Mouse (Mus musculus) stomach, embryonic 16.5 days (tissue): ENCODE measurements around the gene Kif28. TPM values are rescaled to one million over a fixed set of nuclear protein-coding genes. Genes with fewer than 3 reads are reported as not detected.
"Not testable (repeated sequence)": the region's sequence is repeated elsewhere in the genome, so short reads cannot be mapped to it uniquely, and the experiment has no call there.

Experiments
- ATAC-seq: fragments of 200-750 bp; cut with Nextera tagmentation; 2 replicates; pipeline ENCODE4 v1.8.0; 2017; ENCODE audit warnings: moderate number of reproducible peaks, moderate TSS enrichment; ENCODE audit not compliant: insufficient read depth, low FRiP score
- H3K27ac ChIP-seq: fragments of 300-500 bp; sonication (generic); 2 replicates; pipeline ENCODE4 v1.5.1; 2014; ENCODE audit warnings: low read length
- H3K27me3 ChIP-seq: fragments of 300-500 bp; sonication (generic); 2 replicates; pipeline ENCODE4 v1.6.1; 2014; ENCODE audit warnings: low read length, control low read depth, mixed read lengths; ENCODE audit not compliant: control insufficient read depth, insufficient read depth
- H3K36me3 ChIP-seq: fragments of 300-500 bp; sonication (generic); 2 replicates; pipeline ENCODE4 v1.6.1; 2014; ENCODE audit warnings: low read length; ENCODE audit not compliant: control insufficient read depth, insufficient read depth
- H3K4me1 ChIP-seq: fragments of 300-500 bp; sonication (generic); 2 replicates; pipeline ENCODE4 v1.6.1; 2014; ENCODE audit warnings: low read length, control low read depth, mixed read lengths; ENCODE audit not compliant: control insufficient read depth, insufficient read depth
- H3K4me2 ChIP-seq: fragments of 300-500 bp; sonication (generic); 2 replicates; pipeline ENCODE4 v1.6.1; 2014; ENCODE audit warnings: low read depth, low read length, mixed read lengths
- H3K4me3 ChIP-seq: fragments of 300-500 bp; sonication (generic); replicated peaks from 2 replicates; pipeline ENCODE4 v1.5.1; 2014; ENCODE audit warnings: mild to moderate bottlenecking, low read length
- H3K9ac ChIP-seq: fragments of 300-500 bp; sonication (generic); 2 replicates; pipeline ENCODE4 v1.6.1; 2014; ENCODE audit warnings: low read length
- H3K9me3 ChIP-seq: fragments of 300-500 bp; sonication (generic); replicated peaks from 2 replicates; pipeline ENCODE4 v1.6.1; 2016; ENCODE audit warnings: low read length, control low read depth; ENCODE audit not compliant: control insufficient read depth
- WGBS: fragments of 180-500 bp; shearing (Covaris S2); extraction: QIAGEN DNeasy Blood & Tissue Kit; methylation state at CpG from one replicate; pipeline ENCODE4 v1.1.7; 2014; 5-methylcytosine and 5-hydroxymethylcytosine counted together
- polyA plus RNA-seq: library from polyadenylated mRNA; unstranded; fragments of >200 nt; fragmentation: Nextera tagmentation; extraction: Ambion mirVana; gene quantifications from 2 replicates; pipeline ENCODE4 v1.2.1, GENCODE M21; 2015

Kif28 gene
- polyA plus RNA-seq, 1 experiment from 2014 or later = 0.04 TPM

DNA sequence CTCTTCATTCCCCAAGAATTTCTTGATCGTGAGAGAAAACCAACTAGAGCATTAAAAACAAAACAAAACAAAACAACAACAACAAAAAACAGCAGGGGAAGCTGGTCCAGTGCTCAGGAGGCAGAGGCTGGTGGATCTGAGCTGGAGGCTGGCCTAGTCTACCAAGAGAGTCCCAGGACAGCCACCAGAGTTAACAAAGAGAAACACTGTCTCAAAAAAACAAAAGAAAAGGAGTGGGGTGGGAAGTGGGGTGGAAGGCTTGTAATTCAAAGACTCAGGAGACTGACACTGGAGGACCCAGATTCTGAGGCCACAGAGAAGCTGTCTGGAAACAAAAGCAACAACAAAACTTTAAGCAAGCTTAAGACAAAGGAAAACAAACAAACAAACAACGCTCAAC, 78.1 kb downstream of the Kif28 start:
- no peak for ATAC-seq
- Histone ChIP-seq H3K9ac (no peak overlapping the region), H3K4me3 (no peak overlapping the region), H3K36me3 (no peaks in the 10 kb centered on the region), H3K4me1 (peaks cover 11% of the 10 kb centered on the region), H3K4me2 (no peak overlapping the region), H3K9me3 (no peaks in the 10 kb centered on the region), H3K27me3 (no peaks in the 10 kb centered on the region), H3K27ac (no peak overlapping the region)
- WGBS = 87% methylated on average over 2 of the region's 2 CpGs

GRCm38 (mm10) chr1:179664309-179664930, 80.7 kb downstream of the Kif28 start:
- WGBS = 55% methylated on average over 4 of the region's 4 CpGs
- no peak overlapping the region for H3K27ac ChIP-seq
- ATAC-seq = no peak
- no peak overlapping the region for H3K9ac ChIP-seq
- H3K9me3 ChIP-seq = no peaks in the 10 kb centered on the region
- peaks cover 6% of the 10 kb centered on the region; the same call in 1 of the 2 replicates for H3K4me1 ChIP-seq
- H3K36me3 ChIP-seq = no peaks in the 10 kb centered on the region
- H3K27me3 ChIP-seq = no peaks in the 10 kb centered on the region
- H3K4me3 ChIP-seq = no peak overlapping the region
- no peak overlapping the region for H3K4me2 ChIP-seq

- no peaks in the 10 kb centered on the region for H3K9me3 ChIP-seq
- H3K4me1 ChIP-seq = no peaks in the 10 kb centered on the region
- H3K36me3 ChIP-seq = no peaks in the 10 kb centered on the region
- 83% methylated on average over 5 of the region's 5 CpGs for WGBS
- no peak overlapping the region for H3K4me2 ChIP-seq
- H3K4me3 ChIP-seq = no peak overlapping the region
- no peak for ATAC-seq
- H3K27me3 ChIP-seq = no peaks in the 10 kb centered on the region
- no peak overlapping the region for H3K27ac ChIP-seq
- H3K9ac ChIP-seq = no peak overlapping the region
Measured at GRCm38 (mm10) chr1:179663065-179663464, 82.0 kb downstream of the Kif28 start.

- Histone ChIP-seq H3K4me3 (no peak overlapping the region), H3K9me3 (no peaks in the 10 kb centered on the region), H3K36me3 (no peaks in the 10 kb centered on the region), H3K4me2 (no peak overlapping the region), H3K4me1 (no peaks in the 10 kb centered on the region), H3K27ac (no peak overlapping the region), H3K9ac (no peak overlapping the region), H3K27me3 (no peaks in the 10 kb centered on the region)
- ATAC-seq = no peak
- 74% methylated on average over 5 of the region's 5 CpGs for WGBS
Measured at GRCm38 (mm10) chr1:179651224-179651623, 93.8 kb downstream of the Kif28 start.

DNA sequence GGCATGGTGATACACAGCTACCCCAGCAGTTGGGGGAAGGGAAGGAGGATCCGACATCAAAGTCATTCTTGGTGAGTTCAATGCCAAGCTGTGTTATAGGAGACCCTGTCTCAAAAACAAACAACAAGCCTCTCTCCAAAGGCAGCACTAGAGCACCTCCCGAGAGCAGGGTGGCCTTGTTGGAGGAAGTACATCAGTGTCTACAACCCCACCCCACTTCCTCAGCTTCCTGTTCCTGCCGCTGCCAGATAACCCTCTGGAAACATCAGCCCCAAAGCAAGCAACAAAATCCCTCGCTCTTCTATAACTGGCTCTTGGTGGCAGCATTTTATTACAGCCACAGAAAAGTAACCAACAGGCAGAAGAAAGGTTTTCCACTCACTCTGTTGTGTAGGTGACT, 94.8 kb downstream of the Kif28 start:
- no peak overlapping the region for H3K9ac ChIP-seq
- no peak overlapping the region for H3K4me2 ChIP-seq
- H3K27ac ChIP-seq = no peak overlapping the region
- H3K9me3 ChIP-seq = no peaks in the 10 kb centered on the region
- no peak overlapping the region for H3K4me3 ChIP-seq
- no peaks in the 10 kb centered on the region for H3K36me3 ChIP-seq
- WGBS = 58% methylated on average over 4 of the region's 4 CpGs
- H3K4me1 ChIP-seq = no peaks in the 10 kb centered on the region; the same call in 1 of the 2 replicates
- no peak for ATAC-seq
- H3K27me3 ChIP-seq = no peaks in the 10 kb centered on the region

- ATAC-seq = no peak
- H3K9ac ChIP-seq = no peak overlapping the region
- WGBS = 76% methylated on average over 3 of the region's 3 CpGs
- no peaks in the 10 kb centered on the region for H3K27me3 ChIP-seq
- no peak overlapping the region for H3K4me2 ChIP-seq
- H3K4me1 ChIP-seq = no peaks in the 10 kb centered on the region; the same call in 1 of the 2 replicates
- H3K4me3 ChIP-seq = no peak overlapping the region
- H3K27ac ChIP-seq = no peak overlapping the region
- H3K9me3 ChIP-seq = no peaks in the 10 kb centered on the region
- H3K36me3 ChIP-seq = no peaks in the 10 kb centered on the region
Measured at GRCm38 (mm10) chr1:179649324-179649723, 95.7 kb downstream of the Kif28 start.

- 61% methylated on average over 4 of the region's 5 CpGs for WGBS
- not testable (repeated sequence) for H3K36me3 ChIP-seq, H3K9ac ChIP-seq, H3K4me3 ChIP-seq, H3K9me3 ChIP-seq, H3K27me3 ChIP-seq, ATAC-seq, H3K4me2 ChIP-seq, H3K27ac ChIP-seq, H3K4me1 ChIP-seq
Measured at GRCm38 (mm10) chr1:179648678-179649077, 96.4 kb downstream of the Kif28 start.

DNA sequence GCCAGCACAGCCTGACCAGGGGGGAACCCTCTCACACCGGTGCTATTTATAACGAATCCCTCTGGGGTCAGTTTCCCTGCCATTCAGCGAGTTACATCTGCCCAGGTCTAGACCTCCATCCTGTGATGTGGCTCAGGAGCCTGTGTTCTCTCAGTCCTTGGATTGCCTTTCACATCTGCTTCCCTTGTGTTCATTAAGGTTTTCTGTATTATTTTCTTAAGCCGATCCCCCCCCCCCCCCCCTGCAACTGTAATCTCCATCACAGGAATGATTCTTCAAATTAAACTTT, 99.1 kb downstream of the Kif28 start:
- no peaks in the 10 kb centered on the region for H3K27me3 ChIP-seq
- peak overlapping the region; percentile 45 for H3K4me2 ChIP-seq
- WGBS = 23% methylated on average over 4 of the region's 4 CpGs
- peak overlapping the region; percentile 8; the same call in 1 of the 2 replicates for H3K4me3 ChIP-seq
- H3K9me3 ChIP-seq = no peaks in the 10 kb centered on the region
- no peaks in the 10 kb centered on the region; the same call in 1 of the 2 replicates for H3K4me1 ChIP-seq
- H3K9ac ChIP-seq = peak overlapping the region; percentile 61; the same call in 1 of the 2 replicates
- no peak overlapping the region for H3K27ac ChIP-seq
- no peaks in the 10 kb centered on the region for H3K36me3 ChIP-seq
- ATAC-seq = no peak
